In the genomic region with DNA sequence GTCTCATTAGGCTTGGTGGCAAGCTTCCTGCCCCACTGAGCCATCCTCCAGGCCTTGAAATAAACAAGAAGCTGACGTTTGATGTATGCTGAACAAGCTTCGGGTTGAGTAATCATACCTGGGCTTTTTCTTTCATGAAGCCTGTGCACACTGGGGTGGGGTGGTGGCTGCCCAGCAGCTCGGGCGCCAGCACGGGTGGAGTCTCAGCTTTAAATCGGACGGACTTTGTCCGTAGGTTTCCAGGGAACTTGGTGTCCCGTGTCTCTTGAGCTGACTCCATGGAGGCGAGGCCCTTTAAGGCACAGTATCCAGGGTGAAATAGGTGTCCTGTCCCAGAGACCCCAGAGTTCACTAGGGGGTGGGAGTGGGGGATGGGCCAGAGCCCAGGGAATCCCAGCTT, we compare ENCODE assay signal across 13 mouse cellular contexts. TPM values are rescaled to one million over a fixed set of nuclear protein-coding genes. Genes with fewer than 3 reads are reported as not detected.
A peak's percentile ranks its signal among the peaks of the same experiment; 100 is the strongest.
DNase-seq lines count a peak whose midpoint lies in the region; ATAC-seq and TF ChIP-seq lines count a peak whose summit lies in the region.
"Had no signal": no experiment of that assay in that cellular context is flagged by ENCODE, and none has a peak within 500 bp of the region (broad histone marks: within the 10 kb centered on the region; RNA-seq: fewer than 3 reads in every experiment).

No protein-coding gene starts in this region.

- peaks cover 84% of the 10 kb centered on the region for H3K4me1 ChIP-seq in hindbrain, embryonic 13.5 days (replicated peaks)
- peaks cover 50% of the 10 kb centered on the region for H3K4me1 ChIP-seq in hindbrain, embryonic 16.5 days (ENCODE audit: control insufficient read depth, insufficient read depth, low read depth, low read length)
- peaks cover 96% of the 10 kb centered on the region for H3K4me1 ChIP-seq in embryonic facial prominence, embryonic 10.5 days
- H3K4me1 ChIP-seq in liver, postnatal 0 days (ENCODE audit: insufficient read depth), result peaks cover 93% of the 10 kb centered on the region
- H3K4me1 ChIP-seq in midbrain, embryonic 14.5 days (ENCODE audit: control insufficient read depth, insufficient read depth, low read length), result peaks cover 25% of the 10 kb centered on the region

- H3K9me3 ChIP-seq in hindbrain, embryonic 13.5 days, result no peaks in the 10 kb centered on the region
- no peaks in the 10 kb centered on the region for H3K9me3 ChIP-seq in hindbrain, embryonic 16.5 days (ENCODE audit: control insufficient read depth, low read length)
- no peaks in the 10 kb centered on the region for H3K9me3 ChIP-seq in embryonic facial prominence, embryonic 10.5 days
- no peaks in the 10 kb centered on the region for H3K9me3 ChIP-seq in liver, postnatal 0 days (ENCODE audit: low read length)
- no peaks in the 10 kb centered on the region for H3K9me3 ChIP-seq in midbrain, embryonic 14.5 days (ENCODE audit: control insufficient read depth, low read length)
- H3K9me3 ChIP-seq: heart, embryonic 15.5 days; midbrain, embryonic 12.5 days had no signal

- no peak overlapping the region for H3K4me3 ChIP-seq in hindbrain, embryonic 13.5 days
- no peak overlapping the region for H3K4me3 ChIP-seq in hindbrain, embryonic 16.5 days (ENCODE audit: low read length)
- H3K4me3 ChIP-seq in embryonic facial prominence, embryonic 10.5 days, result no peak overlapping the region
- H3K4me3 ChIP-seq in liver, postnatal 0 days (ENCODE audit: low read depth, low read length), result no peak overlapping the region
- H3K4me3 ChIP-seq in midbrain, embryonic 14.5 days (replicated peaks; ENCODE audit: low read depth, low read length), result no peak overlapping the region
- H3K4me3 ChIP-seq: heart, embryonic 15.5 days; midbrain, embryonic 12.5 days had no signal

- no peak for DNase-seq in embryonic facial prominence, embryonic 10.5 days (ENCODE audit: low spot score)
- peak; percentile 46 for DNase-seq in kidney, postnatal 10 days
- peak; percentile 55 for DNase-seq in liver, postnatal 0 days
- no peak for DNase-seq in midbrain, embryonic 14.5 days
- no peak for DNase-seq in embryo, embryonic 9.5 days (ENCODE audit: extremely low spot score)
- DNase-seq: adrenal gland, adult 8-10 months; lung, postnatal 14 days; thymus, postnatal 25 days had no signal

- peak overlapping the region; percentile 8; the same call in 1 of the 2 replicates for H3K27ac ChIP-seq in hindbrain, embryonic 13.5 days
- H3K27ac ChIP-seq in hindbrain, embryonic 16.5 days (ENCODE audit: low read depth, low read length), result no peak overlapping the region
- peak overlapping the region; percentile 65 for H3K27ac ChIP-seq in embryonic facial prominence, embryonic 10.5 days (replicated peaks)
- peak overlapping the region; percentile 86 for H3K27ac ChIP-seq in liver, postnatal 0 days (ENCODE audit: low read depth)
- H3K27ac ChIP-seq in midbrain, embryonic 14.5 days (replicated peaks; ENCODE audit: low read depth, low read length), result no peak overlapping the region
- H3K27ac ChIP-seq: midbrain, embryonic 12.5 days had no signal

- no peak for TF ChIP-seq CTCF in liver, postnatal 0 days (IDR thresholded peaks at IDR 0.05; ENCODE audit: low read depth)

- H3K36me3 ChIP-seq in hindbrain, embryonic 13.5 days, result no peaks in the 10 kb centered on the region
- no peaks in the 10 kb centered on the region for H3K36me3 ChIP-seq in hindbrain, embryonic 16.5 days (ENCODE audit: control insufficient read depth, insufficient read depth, low read length)
- 0 out of 2 replicates have a peak, but pooled peaks cover 3% of the 10 kb centered on the region for H3K36me3 ChIP-seq in embryonic facial prominence, embryonic 10.5 days (replicated peaks)
- peaks cover 3% of the 10 kb centered on the region for H3K36me3 ChIP-seq in liver, postnatal 0 days (replicated peaks; ENCODE audit: insufficient read depth, low read length)
- no peaks in the 10 kb centered on the region for H3K36me3 ChIP-seq in midbrain, embryonic 14.5 days (ENCODE audit: control insufficient read depth, insufficient read depth, low read length)
- H3K36me3 ChIP-seq: heart, embryonic 15.5 days; midbrain, embryonic 12.5 days had no signal

- H3K4me2 ChIP-seq in hindbrain, embryonic 13.5 days, result no peak overlapping the region
- no peak overlapping the region for H3K4me2 ChIP-seq in hindbrain, embryonic 16.5 days (ENCODE audit: low read length)
- H3K4me2 ChIP-seq in liver, postnatal 0 days (ENCODE audit: low read depth, low read length), result peak overlapping the region; percentile 71; the same call in 1 of the 2 replicates
- no peak overlapping the region for H3K4me2 ChIP-seq in midbrain, embryonic 14.5 days (ENCODE audit: low read length)
- H3K4me2 ChIP-seq: heart, embryonic 15.5 days; midbrain, embryonic 12.5 days had no signal

- no peaks in the 10 kb centered on the region for H3K27me3 ChIP-seq in hindbrain, embryonic 13.5 days
- no peaks in the 10 kb centered on the region for H3K27me3 ChIP-seq in hindbrain, embryonic 16.5 days (replicated peaks; ENCODE audit: control insufficient read depth, insufficient read depth, low read length)
- H3K27me3 ChIP-seq in embryonic facial prominence, embryonic 10.5 days (replicated peaks; ENCODE audit: low read depth, poor library complexity, severe bottlenecking), result no peaks in the 10 kb centered on the region
- no peaks in the 10 kb centered on the region for H3K27me3 ChIP-seq in liver, postnatal 0 days (ENCODE audit: insufficient read depth, low read length)
- H3K27me3 ChIP-seq in midbrain, embryonic 14.5 days (ENCODE audit: control insufficient read depth, insufficient read depth, low read length), result no peaks in the 10 kb centered on the region
- H3K27me3 ChIP-seq: heart, embryonic 15.5 days; midbrain, embryonic 12.5 days; Patski had no signal

- peak; percentile 31; the same call in 1 of the 2 replicates for TF ChIP-seq EP300 in liver, postnatal 0 days (IDR thresholded peaks at IDR 0.05; ENCODE audit: low read depth)

- no peak for ATAC-seq in hindbrain, embryonic 13.5 days (ENCODE audit: low FRiP score)
- no peak for ATAC-seq in hindbrain, embryonic 16.5 days
- peak; percentile 30 for ATAC-seq in liver, postnatal 0 days
- no peak for ATAC-seq in midbrain, embryonic 14.5 days (ENCODE audit: low FRiP score, low TSS enrichment)

- WGBS in hindbrain, embryonic 13.5 days, result 81% methylated on average over 10 of the region's 10 CpGs
- WGBS in hindbrain, embryonic 16.5 days, result 89% methylated on average over 10 of the region's 10 CpGs
- 82% methylated on average over 10 of the region's 10 CpGs for WGBS in embryonic facial prominence, embryonic 10.5 days
- WGBS in liver, postnatal 0 days (ENCODE audit: insufficient replicate concordance), result 64% methylated on average over 10 of the region's 10 CpGs
- 83% methylated on average over 10 of the region's 10 CpGs for WGBS in midbrain, embryonic 14.5 days

- 0 out of 2 replicates have a peak overlapping the region, but pooled peaks have one; percentile 29 for H3K9ac ChIP-seq in hindbrain, embryonic 13.5 days
- H3K9ac ChIP-seq in hindbrain, embryonic 16.5 days (ENCODE audit: low read depth, low read length), result no peak overlapping the region
- no peak overlapping the region; the same call in 1 of the 2 replicates for H3K9ac ChIP-seq in liver, postnatal 0 days (replicated peaks)
- no peak overlapping the region for H3K9ac ChIP-seq in midbrain, embryonic 14.5 days (replicated peaks; ENCODE audit: low read length)
- H3K9ac ChIP-seq: heart, embryonic 15.5 days; midbrain, embryonic 12.5 days had no signal

RNA-seq across cellular contexts. Expression of gene Cmip, which starts 42.3 kb away (rescaled TPM):
- polyA plus RNA-seq in hindbrain, embryonic 13.5 days (2015; fragmentation: Nextera tagmentation; extraction: Ambion mirVana), result 87.3 and 90.2 TPM in 2 replicates
- 136 and 143 TPM in 2 replicates for polyA plus RNA-seq in hindbrain, embryonic 16.5 days (2015; fragmentation: Nextera tagmentation; extraction: Ambion mirVana)
- polyA plus RNA-seq in embryonic facial prominence, embryonic 10.5 days (2016; fragmentation: Nextera tagmentation; extraction: Ambion mirVana), result 9.2 and 9.8 TPM in 2 replicates
- polyA plus RNA-seq in liver, postnatal 0 days (2015; fragmentation: Nextera tagmentation; extraction: Ambion mirVana), result 22.3 and 22.6 TPM in 2 replicates
- polyA plus RNA-seq in midbrain, embryonic 14.5 days (2014; fragmentation: Nextera tagmentation; extraction: Ambion mirVana), result 106 and 128 TPM in 2 replicates

Comparison
In these comparisons a context has a peak if more than half of its experiments do, and no peak if none do; other contexts are left out.
1. H3K27ac ChIP-seq: peak in hindbrain, embryonic 13.5 days (single experiment), embryonic facial prominence, embryonic 10.5 days (single experiment) and liver, postnatal 0 days (single experiment); none in hindbrain, embryonic 16.5 days (single experiment) and midbrain, embryonic 14.5 days (single experiment).
2. DNase-seq: peak in kidney, postnatal 10 days (single experiment) and liver, postnatal 0 days (single experiment); none in embryonic facial prominence, embryonic 10.5 days (single experiment), midbrain, embryonic 14.5 days (single experiment) and embryo, embryonic 9.5 days (single experiment).